Mouse (Mus musculus) stomach, embryonic 16.5 days (tissue): ENCODE measurements around the gene Cdh13. TPM values are rescaled to one million over a fixed set of nuclear protein-coding genes. Genes with fewer than 3 reads are reported as not detected.

ENCODE experiments used
- ATAC-seq: fragments of 200-750 bp; cut with Nextera tagmentation; 2 replicates; pipeline ENCODE4 v1.8.0; 2017; ENCODE audit warnings: moderate number of reproducible peaks, moderate TSS enrichment; ENCODE audit not compliant: insufficient read depth, low FRiP score
- H3K27ac ChIP-seq: fragments of 300-500 bp; sonication (generic); 2 replicates; pipeline ENCODE4 v1.5.1; 2014; ENCODE audit warnings: low read length
- H3K27me3 ChIP-seq: fragments of 300-500 bp; sonication (generic); 2 replicates; pipeline ENCODE4 v1.6.1; 2014; ENCODE audit warnings: low read length, control low read depth, mixed read lengths; ENCODE audit not compliant: control insufficient read depth, insufficient read depth
- H3K36me3 ChIP-seq: fragments of 300-500 bp; sonication (generic); 2 replicates; pipeline ENCODE4 v1.6.1; 2014; ENCODE audit warnings: low read length; ENCODE audit not compliant: control insufficient read depth, insufficient read depth
- H3K4me1 ChIP-seq: fragments of 300-500 bp; sonication (generic); 2 replicates; pipeline ENCODE4 v1.6.1; 2014; ENCODE audit warnings: low read length, control low read depth, mixed read lengths; ENCODE audit not compliant: control insufficient read depth, insufficient read depth
- H3K4me2 ChIP-seq: fragments of 300-500 bp; sonication (generic); 2 replicates; pipeline ENCODE4 v1.6.1; 2014; ENCODE audit warnings: low read depth, low read length, mixed read lengths
- H3K4me3 ChIP-seq: fragments of 300-500 bp; sonication (generic); replicated peaks from 2 replicates; pipeline ENCODE4 v1.5.1; 2014; ENCODE audit warnings: mild to moderate bottlenecking, low read length
- H3K9ac ChIP-seq: fragments of 300-500 bp; sonication (generic); 2 replicates; pipeline ENCODE4 v1.6.1; 2014; ENCODE audit warnings: low read length
- H3K9me3 ChIP-seq: fragments of 300-500 bp; sonication (generic); replicated peaks from 2 replicates; pipeline ENCODE4 v1.6.1; 2016; ENCODE audit warnings: low read length, control low read depth; ENCODE audit not compliant: control insufficient read depth
- WGBS: fragments of 180-500 bp; shearing (Covaris S2); extraction: QIAGEN DNeasy Blood & Tissue Kit; methylation state at CpG from one replicate; pipeline ENCODE4 v1.1.7; 2014; 5-methylcytosine and 5-hydroxymethylcytosine counted together
- polyA plus RNA-seq: library from polyadenylated mRNA; unstranded; fragments of >200 nt; fragmentation: Nextera tagmentation; extraction: Ambion mirVana; gene quantifications from 2 replicates; pipeline ENCODE4 v1.2.1, GENCODE M21; 2015

Cdh13 gene
- polyA plus RNA-seq, 1 experiment from 2014 or later: 19.9 TPM

GRCm38 (mm10) chr8:118357067-118357466 lies 73.5 kb downstream of the Cdh13 start:
- Histone ChIP-seq H3K27ac (no peak overlapping the region), H3K27me3 (no peaks in the 10 kb centered on the region), H3K4me3 (no peak overlapping the region), H3K36me3 (no peaks in the 10 kb centered on the region), H3K4me2 (no peak overlapping the region), H3K9me3 (no peaks in the 10 kb centered on the region), H3K9ac (no peak overlapping the region), H3K4me1 (no peaks in the 10 kb centered on the region)
- 93% methylated on average over 5 of the region's 5 CpGs for WGBS
- no peak for ATAC-seq

GRCm38 (mm10) chr8:118357596-118357995 lies 74.1 kb downstream of the Cdh13 start:
- H3K4me2 ChIP-seq: no peak overlapping the region
- H3K27ac ChIP-seq: no peak overlapping the region
- H3K9me3 ChIP-seq: no peaks in the 10 kb centered on the region
- no peaks in the 10 kb centered on the region for H3K36me3 ChIP-seq
- no peak overlapping the region for H3K4me3 ChIP-seq
- no peaks in the 10 kb centered on the region for H3K4me1 ChIP-seq
- ATAC-seq: no peak
- H3K27me3 ChIP-seq: no peaks in the 10 kb centered on the region
- WGBS: 96% methylated on average over 7 of the region's 7 CpGs
- no peak overlapping the region for H3K9ac ChIP-seq

- ATAC-seq: no peak
- 53% methylated on average over 3 of the region's 3 CpGs for whole genome bisulfite sequencing
These were observed 80.2 kb downstream of the Cdh13 start for GRCm38 (mm10) chr8:118363781-118364180.

GRCm38 (mm10) chr8:118373092-118373491 lies 89.6 kb downstream of the Cdh13 start:
- no peak overlapping the region for H3K9ac ChIP-seq
- no peak for ATAC-seq
- H3K36me3 ChIP-seq: no peaks in the 10 kb centered on the region
- no peak overlapping the region for H3K4me2 ChIP-seq
- no peak overlapping the region for H3K4me3 ChIP-seq
- peaks cover 5% of the 10 kb centered on the region; the same call in 1 of the 2 replicates for H3K4me1 ChIP-seq
- H3K27ac ChIP-seq: no peak overlapping the region
- H3K9me3 ChIP-seq: no peaks in the 10 kb centered on the region
- 88% methylated on average over 3 of the region's 3 CpGs for WGBS
- no peaks in the 10 kb centered on the region for H3K27me3 ChIP-seq

More at GRCm38 (mm10) chr8:118363781-118364180, 80.2 kb downstream of the Cdh13 start:
- H3K4me2 ChIP-seq: no peak overlapping the region
- no peak overlapping the region for H3K27ac ChIP-seq
- H3K27me3 ChIP-seq: no peaks in the 10 kb centered on the region
- H3K36me3 ChIP-seq: no peaks in the 10 kb centered on the region
- H3K4me1 ChIP-seq: peaks cover 7% of the 10 kb centered on the region; the same call in 1 of the 2 replicates
- H3K4me3 ChIP-seq: no peak overlapping the region
- no peaks in the 10 kb centered on the region for H3K9me3 ChIP-seq
- H3K9ac ChIP-seq: no peak overlapping the region

- no peaks in the 10 kb centered on the region for H3K27me3 ChIP-seq
- no peak overlapping the region; the same call in 1 of the 2 replicates for H3K4me2 ChIP-seq
- 39% methylated on average over 6 of the region's 6 CpGs for WGBS
- H3K9me3 ChIP-seq: no peaks in the 10 kb centered on the region
- no peak overlapping the region for H3K4me3 ChIP-seq
- peaks cover 5% of the 10 kb centered on the region; the same call in 1 of the 2 replicates for H3K4me1 ChIP-seq
- no peak for ATAC-seq
- H3K9ac ChIP-seq: no peak overlapping the region
- H3K27ac ChIP-seq: no peak overlapping the region
- no peaks in the 10 kb centered on the region for H3K36me3 ChIP-seq
These were observed 91.2 kb downstream of the Cdh13 start for GRCm38 (mm10) chr8:118374738-118375137.

GRCm38 (mm10) chr8:118376791-118377190 lies 93.3 kb downstream of the Cdh13 start:
- Histone ChIP-seq H3K4me1 (peaks cover 5% of the 10 kb centered on the region; the same call in 1 of the 2 replicates), H3K9ac (no peak overlapping the region), H3K36me3 (no peaks in the 10 kb centered on the region), H3K4me2 (no peak overlapping the region), H3K27me3 (no peaks in the 10 kb centered on the region), H3K9me3 (no peaks in the 10 kb centered on the region), H3K27ac (no peak overlapping the region), H3K4me3 (no peak overlapping the region)
- ATAC-seq: no peak
- 37% methylated on average over 3 of the region's 3 CpGs for WGBS

- Histone ChIP-seq H3K27me3 (no peaks in the 10 kb centered on the region), H3K9me3 (no peaks in the 10 kb centered on the region), H3K4me3 (no peak overlapping the region), H3K36me3 (no peaks in the 10 kb centered on the region), H3K9ac (no peak overlapping the region), H3K4me1 (peaks cover 5% of the 10 kb centered on the region; the same call in 1 of the 2 replicates), H3K27ac (no peak overlapping the region), H3K4me2 (no peak overlapping the region)
- ATAC-seq: no peak
- WGBS: 88% methylated on average over 8 of the region's 8 CpGs
These were observed 95.5 kb downstream of the Cdh13 start for GRCm38 (mm10) chr8:118378985-118379384.

GRCm38 (mm10) chr8:118379657-118380056 lies 96.1 kb downstream of the Cdh13 start:
- Histone ChIP-seq H3K9ac (no peak overlapping the region), H3K4me1 (peaks cover 4% of the 10 kb centered on the region; the same call in 1 of the 2 replicates), H3K27ac (no peak overlapping the region), H3K4me3 (no peak overlapping the region), H3K4me2 (no peak overlapping the region), H3K9me3 (no peaks in the 10 kb centered on the region), H3K27me3 (no peaks in the 10 kb centered on the region), H3K36me3 (no peaks in the 10 kb centered on the region)
- no peak for ATAC-seq
- WGBS: 78% methylated on average over 3 of the region's 3 CpGs

- WGBS: 82% methylated on average over 8 of the region's 8 CpGs
- ATAC-seq: no peak
These were observed 96.5 kb downstream of the Cdh13 start for GRCm38 (mm10) chr8:118380058-118380457.

More at GRCm38 (mm10) chr8:118380058-118380457, 96.5 kb downstream of the Cdh13 start:
- Histone ChIP-seq H3K4me2 (no peak overlapping the region), H3K9ac (no peak overlapping the region), H3K36me3 (no peaks in the 10 kb centered on the region), H3K27ac (no peak overlapping the region), H3K27me3 (no peaks in the 10 kb centered on the region), H3K9me3 (no peaks in the 10 kb centered on the region), H3K4me3 (no peak overlapping the region), H3K4me1 (0 out of 2 replicates have a peak, but pooled peaks cover under 1% of the 10 kb centered on the region)
